Mouse (Mus musculus) c-Kit-positive CD71-positive TER-119-positive erythroid progenitor cells, embryonic 14.5 days (primary cell): ENCODE measurements at regions not wholly inside any gene's neighbourhood (a gene's known extent, or its start where the extent isn't known, plus 50 kb on each side); places are given as distances from the start of the nearest gene placed in this dataset.

Experiments
- DNase-seq: peaks from one replicate; pipeline ENCODE4 v3.0.0-alpha.2; 2013; ENCODE audit warnings: low spot score

DNA sequence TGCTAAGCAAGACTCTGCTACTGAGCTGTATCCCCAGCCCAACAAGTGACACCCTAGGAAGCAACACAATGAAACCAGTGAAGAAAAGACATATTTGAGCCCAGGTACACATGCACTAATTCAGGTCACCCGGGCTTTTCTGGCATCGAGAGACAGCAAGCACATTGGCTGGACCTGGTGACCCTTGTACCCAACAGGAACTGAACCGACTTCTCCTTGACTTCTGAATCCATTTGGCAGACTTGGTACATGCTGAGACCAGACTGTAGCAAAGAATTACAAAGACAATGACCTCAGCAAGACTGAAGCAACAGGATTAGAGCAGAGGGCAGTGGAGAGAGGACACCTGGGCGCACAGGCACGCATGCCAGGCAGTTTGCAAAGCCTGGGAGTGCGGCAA lies 79.1 kb downstream of the Sema4f start:
- DNase-seq = no peak

DNA sequence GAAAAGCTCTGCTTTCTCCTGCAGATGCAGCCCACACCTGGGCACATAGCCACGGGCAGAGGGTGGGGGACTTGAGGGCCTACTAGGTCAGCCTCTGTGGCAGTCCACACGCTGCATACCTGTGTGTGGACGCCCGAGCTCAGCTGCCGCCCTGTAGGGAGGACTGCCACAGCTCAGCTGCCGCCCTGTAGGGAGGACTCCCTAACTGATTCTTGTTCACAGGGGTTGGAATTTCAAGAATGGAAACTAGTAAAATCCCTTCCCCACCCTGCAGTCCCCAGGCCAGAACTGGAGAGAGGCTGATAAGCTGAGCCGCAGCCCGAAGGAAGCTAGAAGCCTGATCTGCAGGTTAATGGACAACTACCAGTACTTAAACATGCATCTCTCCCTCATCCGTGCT lies 82.0 kb upstream of the Hk2 start:
- DNase-seq = no peak

DNA sequence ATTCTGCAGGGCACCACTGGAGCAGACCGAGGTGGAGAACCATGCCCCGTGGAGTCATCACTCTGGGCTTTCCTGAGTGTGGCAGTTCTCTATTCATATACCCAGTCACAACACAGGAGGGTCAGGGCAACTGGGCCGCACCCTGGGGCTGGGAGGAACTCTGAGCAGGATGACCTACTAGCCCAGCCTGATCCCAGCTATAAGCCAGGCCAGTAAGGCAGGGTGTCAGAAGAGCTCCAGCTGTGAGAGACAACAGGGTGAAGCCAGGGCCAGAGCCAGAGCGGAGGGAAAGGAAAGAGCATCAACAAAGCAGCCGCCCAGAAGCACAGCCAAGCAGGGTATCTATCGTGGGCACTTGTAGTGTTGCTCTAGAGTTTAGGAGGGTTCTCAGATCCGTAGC lies 81.1 kb upstream of the Hk2 start:
- DNase-seq = no peak

DNA sequence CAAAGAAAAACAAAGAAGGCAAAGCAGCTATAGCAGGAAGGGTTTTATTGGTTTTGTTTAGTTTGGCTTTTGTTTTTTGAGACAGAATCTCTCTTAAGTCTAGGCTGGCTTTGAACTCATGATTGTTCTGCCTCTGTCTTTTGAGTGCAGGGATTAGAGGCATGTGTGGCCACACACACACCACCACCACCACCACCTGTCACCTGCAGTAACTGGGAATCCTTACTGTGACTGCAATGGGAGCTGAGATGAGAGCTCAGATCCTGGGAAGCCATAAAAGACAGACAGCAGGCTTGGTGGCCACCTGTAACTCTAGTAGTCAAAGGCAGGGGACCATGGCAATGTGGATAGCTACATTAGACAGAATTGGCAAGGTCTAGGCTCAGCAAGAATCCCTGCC lies 80.5 kb upstream of the Hk2 start:
- DNase-seq = no peak

DNA sequence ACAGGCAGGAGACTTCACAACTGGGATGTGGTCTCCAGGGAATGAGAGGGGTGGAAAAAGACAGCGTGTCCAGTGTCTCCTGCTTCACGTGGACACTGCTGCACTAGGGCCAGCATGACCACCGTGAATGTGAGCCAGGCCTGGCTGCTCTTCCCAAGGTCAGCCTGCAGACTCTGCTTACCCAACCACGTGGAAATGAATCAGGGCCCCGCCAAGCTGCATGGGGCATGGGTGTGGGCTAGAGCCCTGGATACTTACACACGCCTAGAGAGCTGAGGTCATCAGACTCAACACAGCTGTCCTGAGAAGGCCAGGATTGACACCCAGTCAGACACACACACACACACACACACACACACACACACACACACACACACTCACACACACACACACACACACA lies 80.1 kb upstream of the Hk2 start:
- DNase-seq = no peak

DNA sequence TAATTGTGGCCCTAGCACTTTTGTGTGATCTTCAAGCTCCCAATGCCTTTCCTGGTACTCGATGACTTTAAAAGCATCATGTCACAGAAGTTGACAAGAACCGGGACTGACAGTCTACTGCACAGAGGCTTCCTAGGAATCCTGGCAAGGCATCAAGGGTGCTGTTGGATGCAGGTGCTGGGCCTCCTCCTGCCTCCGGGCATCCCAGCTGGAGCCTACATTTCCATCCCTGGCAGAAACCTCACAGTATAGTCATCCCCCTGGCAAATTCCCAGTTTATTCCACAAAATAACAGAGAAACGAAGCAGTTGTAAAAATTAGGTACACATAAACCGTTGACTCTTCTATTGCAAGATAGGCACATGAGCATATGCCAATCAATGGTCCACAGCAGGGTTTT lies 78.8 kb upstream of the Hk2 start:
- DNase-seq = no peak

DNA sequence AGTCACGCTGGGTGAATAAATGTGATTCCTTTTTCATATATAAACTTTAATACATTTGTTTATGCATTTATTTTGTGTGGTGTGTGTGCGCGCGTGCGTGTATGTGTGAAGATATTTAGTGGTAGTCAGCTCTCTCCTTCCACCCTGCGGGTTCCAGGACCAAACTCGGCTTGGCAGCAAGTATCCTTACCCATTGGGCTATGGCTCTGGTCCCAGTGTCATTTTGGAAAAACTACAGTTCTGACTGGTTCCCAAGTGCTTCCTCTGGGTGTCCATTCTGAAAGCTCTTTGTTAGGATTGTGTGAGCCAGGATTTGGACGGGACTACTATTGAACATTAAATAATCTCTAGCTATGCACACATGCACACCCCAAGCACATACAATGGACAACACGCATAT lies 76.3 kb upstream of the Hk2 start:
- no peak for DNase-seq

DNA sequence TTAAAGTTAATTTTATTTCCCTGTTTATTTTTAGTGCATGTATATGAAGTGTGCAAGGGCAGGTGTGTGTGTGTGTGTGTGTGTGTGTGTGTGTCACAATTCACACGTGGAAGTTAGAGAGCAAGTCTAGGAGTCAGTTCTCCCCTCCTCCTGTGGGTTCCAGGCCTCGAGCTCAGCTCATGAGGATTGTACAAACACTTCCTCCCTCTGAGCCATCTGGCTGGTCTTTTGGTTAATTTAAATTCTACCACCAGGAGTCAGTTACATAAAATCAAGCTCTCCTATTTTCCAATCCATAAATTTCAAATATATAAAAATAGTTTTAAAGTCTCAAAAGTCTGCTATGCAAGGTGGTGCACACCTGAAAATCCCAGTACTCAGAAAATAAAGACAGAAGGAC lies 73.3 kb upstream of the Hk2 start:
- no peak for DNase-seq

DNA sequence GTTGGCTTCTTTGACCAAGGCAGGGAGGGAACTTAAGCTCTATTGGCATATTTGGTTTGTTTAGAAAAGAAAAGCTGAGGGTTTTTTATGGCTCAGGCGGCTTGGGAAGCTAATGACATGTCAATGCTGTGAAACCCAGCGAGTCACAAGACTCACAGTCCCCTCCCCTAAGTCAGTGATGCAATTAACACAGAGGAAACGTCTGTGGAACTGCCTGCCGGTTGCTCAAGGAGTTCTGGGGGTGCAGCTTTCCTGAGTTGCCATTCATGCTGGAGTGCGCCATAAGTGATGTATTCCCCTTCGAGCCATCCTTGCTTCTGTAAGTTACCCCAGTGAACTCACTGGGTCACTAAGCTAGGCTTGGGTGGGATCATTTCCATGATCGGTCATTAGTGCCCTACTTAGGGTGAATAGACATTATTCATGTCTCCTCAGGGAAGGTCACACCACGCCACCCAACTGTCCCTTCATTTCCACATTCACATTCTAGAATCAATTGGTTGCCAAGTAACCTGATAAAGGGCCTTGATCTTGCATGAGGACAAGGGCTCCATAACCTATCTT lies 72.4 kb upstream of the Hk2 start:
- no peak for DNase-seq

DNA sequence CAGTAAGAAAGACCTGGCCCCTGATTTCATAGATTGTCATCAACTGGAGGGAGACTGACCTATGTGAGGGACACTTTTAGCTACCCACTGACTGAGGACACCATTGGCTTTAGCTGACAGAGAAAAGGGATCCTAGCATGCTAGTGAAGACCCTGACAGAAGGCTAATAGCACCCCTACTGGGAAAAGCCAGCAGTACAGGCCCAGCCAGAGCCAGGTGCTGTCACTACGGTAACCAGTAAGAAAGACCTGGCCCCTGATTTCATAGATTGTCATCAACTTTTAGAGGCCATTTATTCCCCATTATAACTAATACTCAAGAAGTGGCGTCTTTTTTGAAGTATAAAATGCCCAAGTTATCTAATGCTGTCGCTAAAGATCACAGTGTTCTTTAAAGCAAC lies 70.2 kb upstream of the Hk2 start:
- no peak for DNase-seq

DNA sequence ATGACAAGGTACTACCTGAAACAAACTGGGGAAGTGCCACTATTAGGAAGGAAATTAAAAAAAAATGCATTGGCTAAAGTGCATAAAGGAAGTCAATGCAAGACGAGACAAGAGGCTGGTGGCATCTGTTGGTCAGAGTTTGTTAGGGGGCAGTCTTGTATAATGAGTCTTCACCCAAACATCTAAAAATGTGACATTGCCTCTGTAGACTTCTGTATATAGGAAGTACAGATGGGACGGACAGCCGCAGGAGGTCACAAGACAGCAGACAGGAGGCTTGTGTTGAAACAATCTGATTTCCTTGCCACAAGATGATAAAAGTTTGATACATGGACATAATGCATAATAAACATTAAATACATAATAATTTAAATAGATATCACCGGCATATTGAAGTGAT lies 69.6 kb upstream of the Hk2 start:
- DNase-seq = no peak

DNA sequence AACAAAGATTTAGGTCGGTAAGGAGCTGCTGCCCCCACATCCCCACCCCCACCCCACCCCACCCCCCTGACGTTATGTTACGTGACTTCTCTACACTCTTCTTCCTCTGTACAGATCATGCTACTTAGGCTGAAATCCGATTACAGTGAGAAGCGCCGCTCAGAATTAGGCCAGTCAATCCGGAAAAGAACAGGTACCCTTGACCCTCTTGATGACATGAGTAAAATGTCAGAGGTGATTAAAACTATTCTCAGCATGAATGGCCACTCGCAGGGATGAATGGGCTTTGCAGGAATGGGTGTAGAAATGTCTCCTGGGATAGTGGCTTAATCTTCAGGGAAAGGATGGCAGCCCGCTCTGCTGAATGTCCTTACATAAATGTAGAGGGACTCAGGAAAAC lies 63.0 kb upstream of the Hk2 start:
- DNase-seq = no peak

DNA sequence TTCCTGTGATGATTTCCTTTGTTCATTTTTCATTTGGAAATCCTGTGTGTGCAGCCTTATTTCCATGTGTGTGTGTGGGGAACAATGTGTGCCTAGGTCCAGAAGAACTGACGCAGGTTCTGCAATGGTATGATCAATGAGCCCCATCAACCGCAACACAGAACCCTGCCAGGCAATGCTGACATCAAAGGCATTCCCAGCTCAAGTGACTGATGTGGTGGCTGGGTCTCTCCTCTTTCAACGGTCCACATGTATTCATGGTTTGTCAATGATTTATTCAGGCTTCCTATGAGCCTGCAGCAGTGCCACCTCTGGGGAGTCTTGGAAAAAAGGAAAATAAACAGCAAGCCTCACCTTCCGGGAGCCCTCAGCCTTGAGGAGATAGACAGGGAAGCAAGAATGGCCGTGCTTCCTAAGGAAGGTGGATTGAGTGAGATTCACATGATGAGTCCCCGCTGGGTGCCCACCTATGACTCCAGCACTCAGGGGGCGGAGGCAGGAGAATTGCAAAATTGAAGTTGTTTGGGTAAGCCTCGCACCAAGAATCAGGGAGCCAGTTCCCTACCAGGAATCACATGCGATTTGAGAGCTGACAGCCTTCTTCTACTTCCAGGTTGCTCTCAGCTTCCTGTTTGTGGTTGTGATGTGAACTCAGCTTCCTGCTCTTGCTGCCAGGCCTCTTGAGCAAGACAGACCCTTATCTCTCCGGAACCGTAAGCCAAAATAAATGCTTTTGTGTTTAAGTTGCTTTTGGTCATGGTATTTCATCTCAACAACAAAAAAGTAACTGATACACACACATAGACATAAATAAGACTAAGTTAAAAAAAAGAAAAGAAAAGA lies 61.2 kb upstream of the Hk2 start:
- DNase-seq = no peak

DNA sequence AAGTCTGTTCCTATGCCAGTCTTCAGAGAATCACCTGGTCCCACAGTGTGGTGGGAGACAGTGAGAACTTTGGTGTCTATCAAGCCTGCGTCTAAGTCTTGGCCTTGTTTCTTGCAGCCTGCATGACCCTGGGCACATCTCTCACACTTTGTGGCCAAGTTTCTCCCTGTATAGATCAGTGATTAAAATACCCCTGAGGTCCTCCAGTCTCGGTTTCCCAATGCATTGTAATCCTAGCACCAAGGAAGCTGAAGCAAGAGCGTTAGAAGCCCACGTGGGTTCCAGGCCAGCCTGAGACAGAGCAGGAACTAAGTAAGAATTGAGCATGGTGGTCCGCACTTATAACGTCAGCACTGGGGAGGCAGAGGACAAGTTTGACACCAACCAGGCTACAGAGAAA lies 59.6 kb upstream of the Hk2 start:
- no peak for DNase-seq

DNA sequence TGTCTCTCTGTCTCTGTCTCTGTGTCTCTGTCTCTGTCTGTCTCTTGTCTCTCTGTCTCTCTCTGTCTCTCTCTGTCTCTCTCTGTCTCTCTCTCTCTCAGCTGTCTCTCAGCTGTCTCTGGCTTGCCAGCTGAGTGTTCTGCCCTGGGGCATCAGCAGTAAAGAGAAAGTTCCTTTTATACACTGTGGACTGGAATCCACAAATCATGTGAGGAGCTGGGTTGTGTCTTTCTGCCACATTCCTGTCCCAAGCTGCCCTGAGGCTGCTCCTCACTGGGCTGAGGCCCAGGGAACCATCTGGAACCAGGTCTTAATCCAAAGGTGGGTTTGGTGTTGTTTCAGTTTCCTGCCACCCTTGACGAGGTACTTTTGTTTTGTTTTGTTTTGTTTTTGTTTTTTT lies 57.0 kb upstream of the Hk2 start:
- DNase-seq = no peak

DNA sequence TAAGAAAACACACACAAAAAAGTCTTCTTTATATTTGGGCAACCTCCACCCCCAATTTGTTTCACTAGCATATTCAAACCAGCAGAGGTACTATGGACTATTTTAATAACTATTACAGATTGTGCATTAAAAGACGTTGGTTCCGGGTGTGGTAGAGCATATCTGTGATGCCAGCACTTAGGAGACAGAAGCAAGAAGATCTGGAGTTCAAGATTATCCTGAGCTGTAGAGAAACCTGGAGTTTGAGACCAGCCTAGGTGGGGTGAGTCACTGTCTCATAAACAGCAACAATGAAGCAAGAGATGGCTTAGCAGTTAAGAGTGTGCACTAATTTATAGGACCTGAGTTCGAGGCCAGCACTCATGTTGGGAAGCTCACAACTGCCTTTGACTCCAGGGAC lies 50.4 kb upstream of the Hk2 start:
- DNase-seq = peak; percentile 28

DNA sequence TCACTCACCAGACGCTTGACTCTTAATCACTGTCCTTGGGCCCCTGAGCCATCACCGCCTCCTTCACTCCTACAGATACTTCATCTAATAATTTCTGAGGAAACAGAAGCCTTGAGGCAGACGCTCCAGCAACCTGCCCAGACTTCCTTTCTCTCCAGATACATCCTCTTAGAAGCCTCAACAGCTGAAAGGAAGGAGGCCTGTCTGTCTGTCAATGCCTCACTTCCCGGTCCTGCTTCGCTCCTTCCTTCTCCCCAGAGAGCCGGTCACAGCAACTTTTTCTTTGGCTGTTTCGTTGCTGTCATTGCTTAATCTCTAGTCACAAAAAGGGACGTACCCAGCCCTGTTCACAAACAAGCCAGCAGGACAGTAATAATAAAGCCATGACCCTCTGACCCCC lies 50.0 kb upstream of the Hk2 start:
- peak; percentile 3 for DNase-seq
